In genomic region chr4:78581590-78581989, GRCm38 (mm10) we compare ENCODE assay signal across 20 mouse cellular contexts.
"Had no signal": no experiment of that assay in that cellular context is flagged by ENCODE, and none has a peak within 500 bp of the region (broad histone marks: within the 10 kb centered on the region; RNA-seq: fewer than 3 reads in every experiment).

No protein-coding gene starts in this region.

- DNase-seq: kidney, adult 9 months; kidney, postnatal 14 days; kidney, postnatal 4 days; left cerebral cortex, postnatal 4 days; liver, postnatal 0 days; lung, embryonic 14.5 days; retina, postnatal 1 day; right cerebral cortex, postnatal 4 days; thymus, postnatal 25 days had no signal

- H3K27ac ChIP-seq: limb, embryonic 12.5 days; limb, embryonic 15.5 days; liver, embryonic 14.5 days; macrophage; midbrain, embryonic 12.5 days; midbrain, embryonic 15.5 days; neural tube, embryonic 12.5 days; neural tube, embryonic 15.5 days; stomach, postnatal 0 days had no signal

- H3K4me2 ChIP-seq: limb, embryonic 12.5 days; limb, embryonic 15.5 days; liver, embryonic 11.5 days; lung, embryonic 14.5 days; midbrain, embryonic 12.5 days; midbrain, embryonic 15.5 days; neural tube, embryonic 12.5 days; neural tube, embryonic 15.5 days had no signal

- H3K9ac ChIP-seq: limb, embryonic 12.5 days; limb, embryonic 15.5 days; liver, embryonic 14.5 days; liver, postnatal 0 days; lung, embryonic 14.5 days; midbrain, embryonic 12.5 days; midbrain, embryonic 15.5 days; neural tube, embryonic 12.5 days; neural tube, embryonic 15.5 days had no signal

- H3K36me3 ChIP-seq: limb, embryonic 12.5 days; limb, embryonic 15.5 days; midbrain, embryonic 12.5 days; midbrain, embryonic 15.5 days; neural tube, embryonic 12.5 days; neural tube, embryonic 15.5 days had no signal

- H3K4me3 ChIP-seq: limb, embryonic 12.5 days; limb, embryonic 15.5 days; midbrain, embryonic 12.5 days; midbrain, embryonic 15.5 days; neural tube, embryonic 12.5 days; neural tube, embryonic 15.5 days had no signal

- H3K9me3 ChIP-seq: limb, embryonic 12.5 days; limb, embryonic 15.5 days; midbrain, embryonic 12.5 days; midbrain, embryonic 15.5 days; neural tube, embryonic 12.5 days; neural tube, embryonic 15.5 days had no signal

- H3K27me3 ChIP-seq: limb, embryonic 12.5 days; limb, embryonic 15.5 days; midbrain, embryonic 12.5 days; midbrain, embryonic 15.5 days; neural tube, embryonic 12.5 days; neural tube, embryonic 15.5 days had no signal

- ATAC-seq: liver, postnatal 0 days; lung, postnatal 0 days; midbrain, embryonic 15.5 days had no signal

- H3K4me1 ChIP-seq: limb, embryonic 12.5 days; limb, embryonic 15.5 days; midbrain, embryonic 12.5 days; midbrain, embryonic 15.5 days; neural tube, embryonic 12.5 days; neural tube, embryonic 15.5 days had no signal
